Mouse (Mus musculus) macrophage (primary cell): Measurements from ENCODE around the gene Olfm1. TPM values are rescaled to one million over a fixed set of nuclear protein-coding genes. Genes with fewer than 3 reads are reported as not detected.

Experiments
- H3K27ac ChIP-seq: fragments of 350-480 bp; formaldehyde crosslinking; 2 replicates; pipeline ENCODE4 v1.9.0; 2021
- H3K36me3 ChIP-seq: fragments of 350-480 bp; formaldehyde crosslinking; 2 replicates; pipeline ENCODE4 v1.9.0; 2021; ENCODE audit errors: inconsistent target
- H3K4me3 ChIP-seq: fragments of 350-480 bp; formaldehyde crosslinking; 2 replicates; pipeline ENCODE4 v1.9.0; 2021; ENCODE audit errors: inconsistent target
- H3K79me2 ChIP-seq: fragments of 350-480 bp; formaldehyde crosslinking; 2 replicates; pipeline ENCODE4 v1.9.0; 2021; ENCODE audit errors: inconsistent target
- WGBS: methylation state at CpG from one replicate; pipeline ENCODE4 v1.1.7; 2026; ENCODE audit warnings: inconsistent platforms; ENCODE audit not compliant: missing documents; 5-methylcytosine and 5-hydroxymethylcytosine counted together
- polyA plus RNA-seq: library from polyadenylated mRNA; stranded (reverse); fragments of 250-400 nt; gene quantifications from 3 replicates; pipeline ENCODE4 v1.2.4, GENCODE M21; 2018; ENCODE audit warnings: inconsistent platforms
- total RNA-seq, 78 experiments: library from RNA; depleted of rRNA; stranded (reverse); fragments of 250-400 nt; gene quantifications; 1 replicate in 9 of 78; 2 replicates in 24 of 78; 3 replicates in 43 of 78; 4 replicates in 2 of 78; pipeline ENCODE4 v1.2.4; 2018; ENCODE audit warnings: inconsistent platforms in 56 of 78

Gene Olfm1
- 1 to 10 TPM in 1 of 26 experiments, under 1 TPM in 6, not detected in 19; 0.31 to 1.2 (median 0.67) TPM for total RNA-seq (2018; cell fraction: chromatin; rRNA removed)
- total RNA-seq (2018; cell fraction: cytosol; rRNA removed): 1 to 10 TPM in 13 of 26 experiments, under 1 TPM in 13; 0.48 to 2.7 (median 1.2) TPM
- 1 to 10 TPM in 10 of 26 experiments, under 1 TPM in 14, not detected in 2; 0.17 to 2.3 (median 0.87) TPM for total RNA-seq (2018; cell fraction: nucleus; rRNA removed)
- 2.5 to 3.1 TPM (median 2.6 TPM) in 3 replicates for polyA plus RNA-seq

- H3K79me2 ChIP-seq: no peaks in the 10 kb centered on the region
- H3K36me3 ChIP-seq: no peaks in the 10 kb centered on the region
- no peak within 1 kb of the TSS for H3K4me3 ChIP-seq
- no peak within 1 kb of the TSS for H3K27ac ChIP-seq
- WGBS: 1% methylated on average over 67 of the region's 76 CpGs
Observed at GRCm38 (mm10) chr2:28192821-28193689, at the start of gene Olfm1. Gene Olfm1 (plus strand): TSS chr2:28192992.

- WGBS: 81% methylated on average over 12 of the region's 13 CpGs
- H3K27ac ChIP-seq: no peak overlapping the region
- no peak overlapping the region for H3K4me3 ChIP-seq
- H3K79me2 ChIP-seq: no peaks in the 10 kb centered on the region
- no peaks in the 10 kb centered on the region for H3K36me3 ChIP-seq
Observed at GRCm38 (mm10) chr2:28143417-28144045, 49.3 kb upstream of the Olfm1 start.

DNA sequence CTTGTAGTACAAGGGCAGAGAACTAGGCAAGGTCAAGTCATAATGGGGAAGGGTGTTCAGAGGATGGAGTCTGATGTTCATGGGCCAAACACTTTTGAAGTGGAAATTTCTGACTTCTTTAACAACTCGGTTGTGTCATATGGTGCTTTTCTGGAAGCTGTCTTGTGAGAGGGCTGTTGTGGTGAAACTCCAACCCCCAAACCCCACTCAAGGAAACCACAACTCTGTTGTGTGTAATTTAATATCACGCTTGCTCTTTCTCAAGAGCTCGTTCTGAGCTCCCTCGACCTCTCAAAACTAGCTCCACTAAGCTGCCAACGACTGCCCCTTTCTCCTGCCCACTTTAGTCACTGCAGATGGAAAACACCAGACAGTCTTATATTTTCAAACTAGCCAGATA, 47.1 kb upstream of the Olfm1 start:
- Histone ChIP-seq H3K79me2 (no peaks in the 10 kb centered on the region), H3K27ac (no peak overlapping the region), H3K4me3 (no peak overlapping the region), H3K36me3 (no peaks in the 10 kb centered on the region)
- 14% methylated on average over 5 of the region's 5 CpGs for WGBS

GRCm38 (mm10) chr2:28146152-28146551, 46.6 kb upstream of the Olfm1 start:
- Histone ChIP-seq H3K79me2 (no peaks in the 10 kb centered on the region), H3K27ac (no peak overlapping the region), H3K36me3 (no peaks in the 10 kb centered on the region), H3K4me3 (no peak overlapping the region)
- 24% methylated on average over 4 of the region's 4 CpGs for WGBS

GRCm38 (mm10) chr2:28146685-28147084, 46.1 kb upstream of the Olfm1 start:
- 93% methylated on average over 2 of the region's 4 CpGs for WGBS
- Histone ChIP-seq H3K4me3 (no peak overlapping the region), H3K79me2 (no peaks in the 10 kb centered on the region), H3K36me3 (no peaks in the 10 kb centered on the region), H3K27ac (no peak overlapping the region)

- no peak overlapping the region for H3K27ac ChIP-seq
Observed at GRCm38 (mm10) chr2:28147248-28147794, 45.5 kb upstream of the Olfm1 start.

DNA sequence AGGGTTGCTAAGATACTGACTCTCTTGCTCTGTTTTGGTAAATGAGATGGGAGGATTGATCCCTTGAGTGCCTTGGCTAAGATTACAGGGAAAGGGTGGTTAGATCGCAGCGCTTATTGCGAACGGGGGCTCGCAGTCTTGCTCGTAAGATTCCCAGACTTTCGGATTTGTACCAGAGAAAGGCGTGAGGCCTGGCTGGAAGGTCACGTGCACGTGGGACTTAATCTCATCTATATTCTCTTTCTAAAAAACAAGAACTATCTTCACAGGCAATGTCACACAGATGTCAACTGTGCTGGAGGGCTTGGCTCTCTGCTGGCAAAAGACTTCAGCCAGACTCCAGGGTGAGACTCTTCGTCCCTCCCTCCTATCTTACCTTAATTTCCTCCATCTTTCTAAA, 43.1 kb upstream of the Olfm1 start:
- Histone ChIP-seq H3K4me3 (no peak overlapping the region), H3K79me2 (no peaks in the 10 kb centered on the region), H3K36me3 (no peaks in the 10 kb centered on the region), H3K27ac (no peak overlapping the region)
- 96% methylated on average over 11 of the region's 11 CpGs for WGBS

More at GRCm38 (mm10) chr2:28147248-28147794, 45.5 kb upstream of the Olfm1 start:
- no peak overlapping the region for H3K4me3 ChIP-seq
- 94% methylated on average over 5 of the region's 5 CpGs for WGBS
- no peaks in the 10 kb centered on the region for H3K36me3 ChIP-seq
- H3K79me2 ChIP-seq: no peaks in the 10 kb centered on the region

DNA sequence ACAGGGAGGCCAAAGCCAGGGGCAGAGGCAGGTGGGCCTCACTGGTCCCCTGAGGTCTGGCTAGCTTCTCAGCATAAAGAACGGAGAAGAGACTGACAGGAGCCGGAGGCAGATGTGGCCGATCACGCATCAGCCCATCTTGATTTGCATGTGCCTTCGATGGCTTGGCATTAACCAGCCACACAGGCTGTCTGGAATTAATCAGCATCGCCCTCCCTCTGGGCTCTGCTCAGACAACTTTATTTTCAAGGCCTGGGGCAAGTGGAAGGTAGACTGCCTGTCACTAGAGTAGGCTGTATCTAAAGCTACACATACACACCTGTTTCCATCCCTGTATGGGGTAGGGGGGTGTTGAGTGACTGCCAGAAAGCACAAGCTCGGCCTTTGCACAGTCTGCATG, 32.2 kb upstream of the Olfm1 start:
- H3K36me3 ChIP-seq: no peaks in the 10 kb centered on the region
- H3K4me3 ChIP-seq: no peak overlapping the region
- 95% methylated on average over 7 of the region's 7 CpGs for whole genome bisulfite sequencing
- no peak overlapping the region for H3K27ac ChIP-seq
- no peaks in the 10 kb centered on the region for H3K79me2 ChIP-seq

- Histone ChIP-seq H3K79me2 (no peaks in the 10 kb centered on the region), H3K36me3 (no peaks in the 10 kb centered on the region), H3K27ac (no peak overlapping the region), H3K4me3 (no peak overlapping the region)
- 93% methylated on average over 8 of the region's 8 CpGs for WGBS
Observed at GRCm38 (mm10) chr2:28165570-28165969, 27.2 kb upstream of the Olfm1 start.

- Histone ChIP-seq H3K4me3 (no peak overlapping the region), H3K79me2 (no peaks in the 10 kb centered on the region), H3K36me3 (no peaks in the 10 kb centered on the region), H3K27ac (no peak overlapping the region)
- 86% methylated on average over 12 of the region's 12 CpGs for WGBS
Observed at GRCm38 (mm10) chr2:28169336-28169735, 23.5 kb upstream of the Olfm1 start.

DNA sequence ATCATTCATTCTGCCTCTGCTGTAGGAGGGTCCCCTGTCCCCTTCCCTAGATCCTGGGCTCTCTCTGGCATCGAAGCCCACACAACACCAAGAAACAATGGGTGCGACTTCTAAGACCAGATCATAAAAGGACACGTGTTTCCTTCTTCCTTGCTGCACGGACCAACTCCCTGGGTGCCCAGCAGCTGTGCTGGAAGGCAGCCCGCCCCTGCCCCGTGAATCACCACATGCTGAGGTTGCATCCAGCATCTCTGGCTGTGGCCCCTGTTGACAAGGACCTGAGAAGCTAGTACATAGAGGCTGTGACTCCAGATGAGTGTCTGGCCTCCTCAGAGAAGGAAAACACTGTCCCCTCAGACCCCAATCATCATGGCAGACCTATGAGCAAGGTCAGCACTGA, 20.8 kb upstream of the Olfm1 start:
- Histone ChIP-seq H3K27ac (no peak overlapping the region), H3K36me3 (no peaks in the 10 kb centered on the region), H3K4me3 (no peak overlapping the region), H3K79me2 (no peaks in the 10 kb centered on the region)
- WGBS: 70% methylated on average over 6 of the region's 6 CpGs

DNA sequence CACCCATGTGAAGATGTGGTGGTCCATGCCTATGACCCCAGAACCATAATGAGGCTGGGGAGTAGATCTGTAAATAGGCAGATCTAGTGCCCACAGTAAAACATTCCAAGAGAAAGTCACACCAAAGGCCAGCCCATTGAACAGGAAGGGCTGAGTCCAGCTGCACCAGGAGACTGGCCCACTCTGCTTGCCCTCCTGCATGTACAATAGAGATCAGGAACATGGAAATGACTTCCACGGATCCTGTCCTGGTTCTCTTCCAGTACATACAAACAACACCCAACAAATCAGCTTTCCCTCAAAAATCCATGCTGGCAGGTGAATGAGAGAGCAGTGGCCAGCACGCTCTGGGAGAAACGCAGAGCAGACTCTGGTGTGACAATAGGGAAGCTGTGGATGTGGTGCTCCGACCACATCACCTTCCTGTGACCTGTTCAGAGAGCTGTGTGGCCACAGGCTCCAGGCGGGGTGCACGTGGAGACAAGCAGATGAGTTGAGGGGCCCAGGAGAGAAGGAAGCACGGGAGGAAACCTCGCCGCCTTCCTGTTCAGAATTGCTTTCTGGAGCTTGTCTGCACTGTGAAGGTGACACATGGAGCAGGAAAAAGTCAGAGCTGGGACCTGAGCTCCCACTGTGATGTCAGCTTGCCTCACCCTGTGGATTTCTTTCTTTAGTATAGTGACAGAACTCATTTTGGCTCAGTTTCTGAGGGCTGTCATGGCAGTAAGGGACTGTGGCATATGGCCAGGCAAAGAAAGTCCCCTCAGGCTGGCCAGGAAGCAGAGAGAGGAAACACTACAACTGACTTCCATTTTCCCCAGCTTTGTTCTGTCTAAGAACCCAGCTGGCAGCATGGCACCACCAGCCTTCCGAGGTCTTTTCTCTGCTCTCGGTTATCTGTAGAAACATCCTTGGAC, 19.3 kb upstream of the Olfm1 start:
- 21% methylated on average over 10 of the region's 11 CpGs for WGBS
- H3K4me3 ChIP-seq: no peak overlapping the region
- no peak overlapping the region for H3K27ac ChIP-seq
- H3K36me3 ChIP-seq: no peaks in the 10 kb centered on the region
- H3K79me2 ChIP-seq: no peaks in the 10 kb centered on the region

DNA sequence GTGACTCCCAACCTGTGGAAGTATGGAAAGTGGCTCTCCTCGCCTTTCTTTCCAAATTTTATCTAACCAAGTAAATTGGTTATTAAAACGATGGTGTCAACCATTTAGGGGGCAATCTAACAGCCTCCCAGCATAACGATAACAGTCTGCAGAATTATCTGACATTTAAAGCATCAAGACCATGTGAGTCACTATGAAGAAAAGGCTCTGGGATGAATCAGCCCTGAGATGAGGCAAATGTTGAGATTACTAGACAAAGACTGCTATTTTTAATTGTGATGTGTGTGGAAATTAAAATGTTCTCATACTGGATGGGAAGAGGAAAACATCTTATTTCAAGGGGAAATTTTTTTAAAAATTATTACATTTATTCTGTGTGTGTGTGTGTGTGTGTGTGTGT, 18.4 kb upstream of the Olfm1 start:
- Histone ChIP-seq H3K36me3 (no peaks in the 10 kb centered on the region), H3K27ac (no peak overlapping the region), H3K4me3 (no peak overlapping the region), H3K79me2 (no peaks in the 10 kb centered on the region)
- 95% methylated on average over 3 of the region's 3 CpGs for whole genome bisulfite sequencing

DNA sequence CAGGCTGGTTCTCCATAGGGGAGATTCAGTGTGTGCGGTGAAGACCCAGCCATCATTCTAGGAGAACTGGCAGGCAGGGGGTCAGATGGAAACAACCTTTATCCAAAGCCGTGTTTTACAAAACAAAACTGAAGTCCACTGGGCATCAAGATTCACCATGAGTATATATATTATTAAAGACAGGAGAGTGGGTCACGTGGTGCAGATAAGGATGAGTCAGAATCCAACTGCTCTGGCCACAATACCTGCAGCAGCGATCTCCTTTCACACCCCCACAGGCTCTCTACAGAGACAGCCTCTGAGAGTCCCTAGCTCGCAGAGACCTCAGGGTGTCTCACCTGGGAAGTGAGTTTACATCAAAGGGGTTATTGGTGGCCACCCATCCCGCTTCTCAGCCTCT, 14.2 kb upstream of the Olfm1 start:
- H3K36me3 ChIP-seq: no peaks in the 10 kb centered on the region
- 87% methylated on average over 6 of the region's 6 CpGs for WGBS
- H3K4me3 ChIP-seq: no peak overlapping the region
- H3K79me2 ChIP-seq: no peaks in the 10 kb centered on the region
- H3K27ac ChIP-seq: no peak overlapping the region
